Mouse (Mus musculus) inflammation-experienced regulatory T-cells, adult 16 weeks (primary cell): ENCODE results near the gene Nlgn3. TPM values are rescaled to one million over a fixed set of nuclear protein-coding genes. Genes with fewer than 3 reads are reported as not detected.

ENCODE experiments used
- polyA plus RNA-seq: library from polyadenylated mRNA; unstranded; fragments of 100-300 nt; shearing (Covaris generic); gene quantifications from one replicate; pipeline ENCODE4 v1.2.1, GENCODE M21; 2017

Gene Nlgn3
- 0.07 TPM for polyA plus RNA-seq

GRCm38 (mm10) chrX:101299055-101299454 is at the start of gene Nlgn3:
TSS of gene Nlgn3 (plus strand) at chrX:101299168.

DNA sequence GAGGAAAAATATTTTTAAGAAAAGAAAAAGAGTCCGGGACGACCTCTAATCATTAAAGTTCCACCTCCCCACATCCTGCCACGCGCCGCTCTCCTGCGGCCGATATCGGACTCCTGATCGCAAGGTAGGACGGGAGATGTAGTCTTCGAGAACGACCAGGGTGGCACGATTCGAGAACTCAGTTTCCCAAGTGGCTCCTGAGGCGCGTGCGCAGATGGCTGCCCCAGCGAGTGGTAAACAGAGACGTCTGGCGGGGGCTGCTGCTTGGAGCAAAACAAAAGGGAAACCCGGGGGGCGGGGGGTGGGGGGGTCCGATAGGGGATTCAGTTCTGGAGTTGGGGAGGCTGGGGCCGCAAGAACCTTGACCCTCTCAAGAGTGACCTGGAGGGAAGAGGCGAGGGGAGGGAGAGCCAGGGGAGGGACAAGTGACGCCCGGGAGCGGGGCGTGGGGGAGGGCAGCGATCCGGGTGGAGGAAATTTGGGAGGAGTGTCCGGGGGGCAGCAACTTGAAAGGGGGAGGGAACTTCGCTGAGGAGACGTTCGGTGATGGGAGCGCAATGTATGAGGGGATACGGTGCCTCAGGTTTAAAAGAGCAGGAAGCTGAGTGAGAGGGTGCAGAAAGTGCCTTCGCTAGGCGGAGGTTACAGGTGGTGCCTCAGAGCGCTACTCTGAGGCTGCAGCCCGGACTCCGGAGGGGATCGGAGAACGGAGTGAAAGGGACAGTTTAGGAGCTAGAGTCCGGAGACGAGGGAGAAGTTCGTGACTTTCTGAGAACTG is 44.8 kb upstream of the Nlgn3 start, which contains the start of gene Foxo4:
Gene Foxo4 (plus strand): TSS at position 577 of the 778 bp plus-strand sequence.

DNA sequence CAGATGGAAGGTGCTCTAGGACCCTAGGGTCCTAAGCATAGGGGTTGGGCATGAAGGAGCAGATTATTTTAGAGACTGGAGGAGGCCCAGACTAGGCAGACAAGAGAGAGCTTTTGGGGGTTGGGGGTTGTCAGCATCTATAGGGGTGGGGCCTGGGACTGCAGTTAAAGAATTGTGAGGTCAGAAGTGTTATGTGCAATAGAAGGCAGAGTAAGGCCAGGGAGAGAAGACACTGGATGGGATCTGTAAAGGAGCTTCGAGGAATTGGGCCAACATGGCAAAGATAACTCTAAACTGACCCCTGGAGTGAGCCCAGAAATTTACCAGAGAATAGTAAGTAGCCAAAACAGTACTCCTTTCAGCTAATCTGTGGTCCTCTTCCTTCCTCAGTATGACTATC is 35.1 kb upstream of the Nlgn3 start, which contains the start of gene Gm614:
Gene Gm614 (minus strand): TSS at position 101 of the 400 bp plus-strand sequence.

GRCm38 (mm10) chrX:101268025-101268754 is 30.8 kb upstream of the Nlgn3 start, which contains the start of gene Il2rg:
TSS of gene Il2rg (minus strand) at chrX:101268255.

GRCm38 (mm10) chrX:101268755-101269124 is 30.2 kb upstream of the Nlgn3 start, which contains the start of gene Gm20489:
TSS of gene Gm20489 (minus strand) at chrX:101269023.

DNA sequence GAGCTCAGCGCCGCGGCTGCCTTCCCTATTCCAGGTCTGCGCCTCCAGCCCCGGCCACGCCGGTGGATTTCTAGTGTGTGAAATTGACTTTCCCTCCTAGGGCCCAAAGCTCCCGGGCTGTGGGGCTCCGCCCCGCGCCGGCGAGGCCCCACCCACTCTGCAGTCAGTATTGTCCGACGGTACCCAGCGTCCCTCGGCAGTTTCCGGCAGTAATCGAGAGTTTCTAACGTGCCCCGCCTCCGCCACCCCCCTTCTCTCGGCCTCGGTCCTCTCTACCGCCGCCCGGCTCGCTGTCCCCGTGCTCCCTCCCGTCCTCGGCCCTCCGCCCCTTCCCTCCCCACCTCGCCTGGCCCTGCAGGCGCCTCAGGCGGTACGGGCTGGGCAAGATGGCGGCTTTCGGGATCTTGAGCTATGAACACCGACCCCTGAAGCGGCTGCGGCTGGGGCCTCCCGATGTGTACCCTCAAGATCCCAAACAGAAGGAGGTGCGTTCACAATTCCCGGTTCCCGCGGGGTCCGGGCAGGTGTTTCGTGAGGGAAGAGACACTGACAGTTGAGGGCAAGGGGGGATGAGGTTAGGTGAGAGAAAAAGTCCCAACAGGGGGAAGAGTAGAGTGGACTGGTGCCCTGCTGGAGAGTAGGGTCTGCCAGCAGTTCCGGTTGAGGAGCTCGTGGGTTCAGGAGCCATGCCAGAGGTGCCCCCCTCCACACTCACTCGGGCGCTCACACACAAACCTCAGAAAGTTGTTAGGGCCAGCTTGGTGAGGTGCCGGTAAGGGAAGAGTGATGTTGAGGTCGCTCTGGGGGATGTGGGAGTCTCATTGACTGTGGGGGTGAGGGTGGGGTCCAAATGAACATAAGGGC is 24.9 kb upstream of the Nlgn3 start, which contains the start of gene Med12:
Gene Med12 (plus strand): TSS at position 156 of the 864 bp plus-strand sequence.

Other genes with a start within 250 kb of the Nlgn3 start
- 0.12 TPM for gene Tex11, start 239.5 kb upstream of the Nlgn3 start, polyA plus RNA-seq
- gene Slc7a3, start 213.1 kb upstream of the Nlgn3 start, polyA plus RNA-seq, result 1.1 TPM
- gene Snx12, start 76.6 kb upstream of the Nlgn3 start, polyA plus RNA-seq, result 60.7 TPM
- gene Foxo4, start 44.6 kb upstream of the Nlgn3 start, polyA plus RNA-seq, result 2.0 TPM
- 4.8 TPM for gene Gm614, start 35.2 kb upstream of the Nlgn3 start, polyA plus RNA-seq
- gene Il2rg, start 30.9 kb upstream of the Nlgn3 start, polyA plus RNA-seq, result 1,777 TPM
- gene Gm20489, start 30.1 kb upstream of the Nlgn3 start, polyA plus RNA-seq, result not detected
- 99.2 TPM for gene Med12, start 25.1 kb upstream of the Nlgn3 start, polyA plus RNA-seq
- not detected for gene Gjb1, start 77.2 kb downstream of the Nlgn3 start, polyA plus RNA-seq
- 21.8 TPM for gene Zmym3, start 121.7 kb downstream of the Nlgn3 start, polyA plus RNA-seq
- gene Nono, start 130.2 kb downstream of the Nlgn3 start, polyA plus RNA-seq, result 343 TPM
- gene Itgb1bp2, start 149.9 kb downstream of the Nlgn3 start, polyA plus RNA-seq, result 0.56 TPM
- gene Taf1, start 233.6 kb downstream of the Nlgn3 start, polyA plus RNA-seq, result 34.7 TPM